Mouse (Mus musculus): ENCODE measurements around the gene Grem1. TPM values are rescaled to one million over a fixed set of nuclear protein-coding genes. Genes with fewer than 3 reads are reported as not detected.

The Grem1 gene
- not detected for polyA plus RNA-seq (2014; fragmentation: Illumina TruSeq; extraction: RNeasy Lipid Tissue Mini Kit (QIAGEN cat#74804); ENCODE audit: low read depth, low replicate concordance)

DNA sequence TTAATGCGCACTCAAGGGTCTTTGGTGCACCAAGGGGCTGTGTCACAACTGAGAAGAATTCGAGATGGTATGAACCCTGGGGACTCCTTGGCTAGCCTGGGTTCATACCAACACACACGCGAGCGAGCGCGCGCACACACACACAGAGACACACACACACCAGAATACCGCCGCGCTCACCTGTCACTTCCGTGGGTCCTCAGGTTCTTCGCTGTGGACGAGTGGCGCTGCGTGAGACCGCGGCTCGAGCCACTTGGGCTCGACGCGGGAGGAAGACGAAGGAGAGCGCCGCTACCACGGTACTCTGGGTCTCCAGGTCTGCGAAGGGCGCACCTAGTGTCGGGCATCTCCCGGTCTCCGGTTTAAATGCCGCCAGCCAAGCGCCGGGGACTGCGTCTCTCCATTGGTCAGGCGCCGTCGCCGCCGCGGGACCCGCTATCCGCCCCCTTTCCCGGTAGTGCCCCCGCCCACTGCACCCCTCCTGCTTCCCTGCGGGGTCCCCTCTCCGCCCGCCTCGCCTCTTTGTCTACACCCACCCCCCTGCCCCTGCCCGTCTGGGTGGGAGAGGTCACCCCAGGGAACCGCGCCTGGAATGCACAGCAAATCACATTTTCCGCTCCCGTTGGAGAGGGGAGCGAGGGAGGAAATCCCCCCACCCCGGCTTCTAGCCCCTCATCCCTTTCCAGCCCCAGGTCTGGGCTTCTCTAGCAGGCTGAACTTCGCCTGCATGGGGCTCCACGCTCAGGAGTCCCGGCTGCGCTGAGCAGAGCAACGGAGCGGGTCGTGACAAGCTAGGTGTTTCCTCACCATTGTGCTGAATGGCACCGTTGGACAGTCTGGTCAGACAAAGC is at the start of gene Grem1:
Grem1 (minus strand) TSS at position 336 of the 851 bp plus-strand sequence.

Other genes starting within 250 kb of the Grem1 start
- not detected for gene Scg5, start 70.5 kb upstream of the Grem1 start, polyA plus RNA-seq (2014; fragmentation: Illumina TruSeq; extraction: RNeasy Lipid Tissue Mini Kit (QIAGEN cat#74804); ENCODE audit: low read depth, low replicate concordance)
- gene Arhgap11a, start 90.0 kb upstream of the Grem1 start, polyA plus RNA-seq (2014; fragmentation: Illumina TruSeq; extraction: RNeasy Lipid Tissue Mini Kit (QIAGEN cat#74804); ENCODE audit: low read depth, low replicate concordance): 1.0 TPM